Mouse (Mus musculus): Measurements from ENCODE around the gene Apbb1ip. TPM values are rescaled to one million over a fixed set of nuclear protein-coding genes. Genes with fewer than 3 reads are reported as not detected.
"Not testable (repeated sequence)": the region's sequence is repeated elsewhere in the genome, so short reads cannot be mapped to it uniquely, and the experiment has no call there.

Gene Apbb1ip
- total RNA-seq, 2 experiments from 2014 or later: 6.7 to 7.3 TPM

GRCm38 (mm10) chr2:22813921-22814320 is 40.0 kb downstream of the Apbb1ip start:
- DNase-seq (ENCODE audit: low spot score in 2 of 2): no peak

GRCm38 (mm10) chr2:22815674-22816073 is 41.8 kb downstream of the Apbb1ip start:
- no peak for DNase-seq (ENCODE audit: low spot score in 2 of 2)

DNA sequence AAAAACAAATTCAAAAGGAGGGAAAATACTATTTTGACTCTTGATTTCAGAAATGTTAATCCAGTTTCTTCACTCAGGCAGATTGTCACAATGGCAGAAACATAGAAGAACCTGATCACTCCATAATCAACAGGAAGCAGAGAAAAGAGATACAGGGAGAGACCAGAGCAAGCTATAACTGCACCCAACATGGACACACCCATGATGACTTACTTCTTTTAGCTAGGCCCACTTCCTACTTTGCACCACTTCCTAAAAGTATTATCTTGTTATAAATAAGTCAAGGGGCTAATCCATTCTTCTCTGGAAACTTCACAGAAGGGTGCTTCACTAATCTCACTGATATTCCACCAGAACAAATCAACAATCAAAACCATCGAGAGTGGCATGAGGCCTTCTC is 42.3 kb downstream of the Apbb1ip start:
- DNase-seq (ENCODE audit: low spot score in 2 of 2): no peak

- DNase-seq (ENCODE audit: low spot score in 2 of 2): no peak
These were observed 48.4 kb downstream of the Apbb1ip start for GRCm38 (mm10) chr2:22822293-22822692.

DNA sequence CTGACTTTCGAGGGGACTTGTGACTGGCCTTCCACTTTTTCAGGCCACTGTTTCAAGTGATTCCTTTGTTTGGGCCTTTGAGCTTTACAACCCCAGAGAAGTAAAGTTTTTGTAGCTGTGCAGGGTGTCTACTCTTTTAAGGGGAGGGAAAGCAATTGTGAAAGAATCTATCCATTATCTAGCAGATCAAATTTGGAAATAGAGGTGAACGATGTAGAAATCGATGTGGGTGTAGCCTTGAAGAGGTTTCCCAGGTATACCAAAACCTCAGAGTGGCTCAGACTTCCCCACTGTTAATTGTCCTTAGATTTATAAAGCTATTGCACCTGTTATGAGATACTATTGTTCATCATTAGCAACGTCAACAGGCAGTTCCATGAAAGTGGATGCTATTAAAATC is 71.6 kb downstream of the Apbb1ip start:
- no peak for DNase-seq (ENCODE audit: low spot score in 2 of 2)

GRCm38 (mm10) chr2:22851900-22852299 is 78.0 kb downstream of the Apbb1ip start:
- DNase-seq (ENCODE audit: low spot score in 2 of 2): no peak

DNA sequence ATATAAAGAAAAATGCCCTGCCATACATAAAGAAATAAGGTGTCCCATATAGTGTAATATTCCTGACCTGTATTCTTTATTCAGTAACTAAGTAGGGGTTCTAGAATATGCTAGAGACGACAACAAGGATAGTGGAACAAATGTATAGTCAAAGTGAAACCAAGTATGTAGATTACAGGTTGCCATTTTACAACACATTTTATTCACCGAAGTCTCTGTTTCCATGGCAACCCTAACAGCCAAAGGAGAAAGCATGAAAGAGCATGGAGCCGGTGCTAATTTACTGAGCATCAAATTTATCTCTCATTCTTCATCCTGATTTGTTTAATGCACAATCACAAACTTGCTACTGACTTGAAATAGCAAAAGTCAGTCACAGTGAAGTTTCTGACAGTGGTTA is 83.6 kb downstream of the Apbb1ip start:
- no peak for DNase-seq (ENCODE audit: low spot score in 2 of 2)

GRCm38 (mm10) chr2:22862194-22862593 is 88.3 kb downstream of the Apbb1ip start:
- no peak for DNase-seq (ENCODE audit: low spot score in 2 of 2)

GRCm38 (mm10) chr2:22864394-22865037 is 90.6 kb downstream of the Apbb1ip start:
- peak; percentile 42 to 49 for DNase-seq (ENCODE audit: low spot score in 2 of 2)

- DNase-seq (ENCODE audit: low spot score in 2 of 2): no peak
These were observed 91.9 kb downstream of the Apbb1ip start for GRCm38 (mm10) chr2:22865818-22866217.

GRCm38 (mm10) chr2:22866894-22867424 is 93.1 kb downstream of the Apbb1ip start:
- no peak for DNase-seq (ENCODE audit: low spot score in 2 of 2)

GRCm38 (mm10) chr2:22873159-22873558 is 99.3 kb downstream of the Apbb1ip start:
- DNase-seq (ENCODE audit: low spot score in 2 of 2): no peak

GRCm38 (mm10) chr2:22874628-22875027 is 100.7 kb downstream of the Apbb1ip start:
- no peak for DNase-seq (ENCODE audit: low spot score in 2 of 2)

GRCm38 (mm10) chr2:22876614-22877013 is 102.7 kb downstream of the Apbb1ip start:
- DNase-seq (ENCODE audit: low spot score in 2 of 2): no peak

- no peak for DNase-seq (ENCODE audit: low spot score in 2 of 2)
These were observed 104.9 kb downstream of the Apbb1ip start for GRCm38 (mm10) chr2:22878781-22879180.

DNA sequence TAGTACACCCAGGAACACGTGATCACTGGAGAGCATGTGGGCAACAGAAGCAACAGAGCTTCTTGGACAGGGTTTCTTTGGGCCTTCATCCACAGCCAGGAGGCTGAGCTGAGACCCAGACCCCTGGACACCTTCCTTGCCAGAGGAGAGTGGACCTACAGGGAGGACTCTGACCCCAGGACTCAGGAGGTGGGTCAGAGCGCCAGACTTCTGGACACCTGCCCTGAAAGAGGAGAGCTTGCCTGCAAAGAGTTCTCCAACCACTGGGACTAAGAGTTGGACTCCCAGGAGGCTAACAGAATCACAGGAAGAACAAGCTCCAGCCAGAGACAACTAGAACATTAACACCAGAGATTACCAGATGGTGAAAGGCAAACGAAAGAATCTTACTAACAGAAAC is 106.8 kb downstream of the Apbb1ip start:
- DNase-seq (ENCODE audit: low spot score in 2 of 2): not testable (repeated sequence)

DNA sequence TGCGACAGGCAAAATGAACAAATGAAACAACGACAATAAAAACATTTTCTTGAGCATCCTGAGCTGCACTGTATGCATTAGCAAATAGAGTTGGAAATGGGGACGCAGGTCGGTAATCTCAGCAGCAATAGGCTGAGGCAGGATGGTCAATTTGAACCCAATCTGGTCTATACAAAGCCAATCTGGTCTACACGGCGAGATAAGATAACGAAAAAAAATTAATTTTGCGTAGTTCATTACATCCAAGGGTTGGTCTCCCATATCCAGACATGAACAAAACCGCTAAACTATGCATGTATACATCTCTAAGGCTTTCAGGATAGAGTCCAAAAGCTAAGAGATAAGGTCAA is 121.0 kb downstream of the Apbb1ip start:
- DNase-seq (ENCODE audit: low spot score in 2 of 2): no peak

DNA sequence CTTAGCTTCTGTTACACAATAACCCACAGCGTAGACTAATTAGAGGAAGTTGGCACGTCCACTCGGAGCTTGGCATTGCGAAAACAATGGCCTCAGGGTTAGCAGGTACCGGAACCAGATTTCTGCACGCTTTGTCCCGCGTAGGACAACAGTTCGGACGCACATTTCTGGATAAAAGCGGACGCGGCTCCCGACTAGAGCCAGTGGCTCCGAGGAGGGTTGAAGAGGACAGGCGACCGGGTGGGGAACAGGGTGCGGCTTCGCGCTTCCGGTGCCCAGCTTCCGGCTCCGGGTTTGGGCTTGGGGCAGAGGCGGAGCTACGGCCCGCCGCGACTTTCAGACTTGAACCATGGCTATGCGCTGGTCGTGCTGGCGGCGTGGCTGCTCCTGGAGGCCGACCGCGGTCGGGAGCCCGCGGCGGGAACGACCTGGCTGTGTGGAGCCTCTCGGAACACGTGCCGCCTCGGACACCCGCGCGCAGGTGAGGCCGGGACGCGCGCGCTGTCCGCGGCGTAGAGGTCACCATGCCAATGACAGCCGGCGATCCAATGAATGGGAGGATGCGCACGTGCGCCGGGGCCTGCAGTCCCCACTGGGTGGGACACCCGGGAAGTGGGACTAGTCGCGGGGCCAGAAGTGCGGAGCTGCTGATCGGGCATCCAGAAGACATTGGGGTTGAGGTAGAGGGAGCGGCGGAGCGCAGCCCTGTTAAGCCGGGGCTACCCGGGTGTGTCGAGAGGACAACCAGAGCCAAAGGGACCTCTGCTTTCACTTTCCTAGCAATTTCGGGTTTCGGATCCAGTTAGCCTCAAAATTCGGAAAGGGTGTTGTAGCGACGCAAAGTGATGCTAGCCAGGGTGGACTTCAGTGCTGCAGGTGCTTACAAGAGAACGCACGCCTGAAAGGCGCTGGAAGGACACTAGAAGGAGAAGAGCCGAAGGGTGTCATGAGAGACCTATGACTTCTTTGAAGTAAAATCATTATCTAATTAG is 121.7 kb downstream of the Apbb1ip start, which contains the start of gene Pdss1:
Gene Pdss1 (plus strand): TSS at position 241 of the 992 bp plus-strand sequence.
- DNase-seq (ENCODE audit: low spot score in 2 of 2): peak; percentile 76 to 90

GRCm38 (mm10) chr2:22903947-22904346 is 130.1 kb downstream of the Apbb1ip start:
- no peak for DNase-seq (ENCODE audit: low spot score in 2 of 2)

DNA sequence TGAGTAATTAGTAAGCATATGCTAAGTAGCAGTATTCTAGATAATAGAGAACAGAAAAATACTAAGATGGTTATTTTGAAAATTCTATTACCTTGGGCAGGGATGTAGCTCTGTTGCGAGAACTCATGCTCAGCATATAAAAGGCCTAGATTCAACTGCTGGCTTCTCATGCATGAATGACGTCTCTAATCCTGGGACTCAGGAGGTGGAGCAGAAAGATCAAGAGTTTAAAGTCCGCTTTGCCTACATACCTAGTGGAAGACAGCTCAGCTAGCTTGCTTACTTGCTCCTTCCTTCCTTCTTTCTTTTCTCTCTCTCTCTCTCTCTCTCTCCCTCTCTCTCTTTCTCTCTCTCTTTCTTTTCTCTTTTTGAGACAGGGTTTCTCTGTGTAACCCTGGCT is 140.5 kb downstream of the Apbb1ip start:
- DNase-seq (ENCODE audit: low spot score in 2 of 2): no peak

- no peak for DNase-seq (ENCODE audit: low spot score in 2 of 2)
These were observed 144.8 kb downstream of the Apbb1ip start for GRCm38 (mm10) chr2:22918651-22919050.
